Mouse (Mus musculus): Measurements from ENCODE around the gene Hivep3.
A peak's percentile ranks its signal among the peaks of the same experiment; 100 is the strongest.

Hivep3 gene

GRCm38 (mm10) chr4:120124656-120125055, 391.1 kb downstream of the Hivep3 start:
- no peak for DNase-seq

GRCm38 (mm10) chr4:120126047-120126446, 392.5 kb downstream of the Hivep3 start:
- DNase-seq: no peak

- no peak for DNase-seq
Observed at GRCm38 (mm10) chr4:120127333-120127732, 393.7 kb downstream of the Hivep3 start.

GRCm38 (mm10) chr4:120128033-120128432, 394.4 kb downstream of the Hivep3 start:
- no peak for DNase-seq

GRCm38 (mm10) chr4:120129233-120129885, 395.8 kb downstream of the Hivep3 start:
- peak; percentile 56 for DNase-seq

GRCm38 (mm10) chr4:120130926-120131325, 397.3 kb downstream of the Hivep3 start:
- no peak for DNase-seq

- DNase-seq: peak; percentile 58
Observed at GRCm38 (mm10) chr4:120131441-120132220, 398.0 kb downstream of the Hivep3 start.

GRCm38 (mm10) chr4:120134223-120134622, 400.6 kb downstream of the Hivep3 start:
- DNase-seq: no peak

GRCm38 (mm10) chr4:120141810-120142209, 408.2 kb downstream of the Hivep3 start:
- DNase-seq: no peak

GRCm38 (mm10) chr4:120142905-120143304, 409.3 kb downstream of the Hivep3 start:
- no peak for DNase-seq

- DNase-seq: no peak
Observed at GRCm38 (mm10) chr4:120144343-120144742, 410.8 kb downstream of the Hivep3 start.

GRCm38 (mm10) chr4:120145931-120146330, 412.3 kb downstream of the Hivep3 start:
- no peak for DNase-seq

- peak; percentile 66 for DNase-seq
Observed at GRCm38 (mm10) chr4:120148291-120149141, 414.9 kb downstream of the Hivep3 start.

- no peak for DNase-seq
Observed at GRCm38 (mm10) chr4:120149142-120149524, 415.5 kb downstream of the Hivep3 start.

GRCm38 (mm10) chr4:120150345-120150920, 416.8 kb downstream of the Hivep3 start:
- no peak for DNase-seq

- DNase-seq: no peak
Observed at GRCm38 (mm10) chr4:120151906-120152305, 418.3 kb downstream of the Hivep3 start.

GRCm38 (mm10) chr4:120152648-120153047, 419.1 kb downstream of the Hivep3 start:
- DNase-seq: no peak

GRCm38 (mm10) chr4:120153736-120154135, 420.2 kb downstream of the Hivep3 start:
- no peak for DNase-seq

GRCm38 (mm10) chr4:120158714-120159310, 425.2 kb downstream of the Hivep3 start:
- DNase-seq: no peak

GRCm38 (mm10) chr4:120161166-120161949, 427.8 kb downstream of the Hivep3 start, which contains the start of gene Edn2:
Edn2 (plus strand) TSS chr4:120161206.
- DNase-seq: peak; percentile 22

- DNase-seq: no peak
Observed at GRCm38 (mm10) chr4:120162586-120162985, 429.0 kb downstream of the Hivep3 start.

- peak; percentile 44 for DNase-seq
Observed at GRCm38 (mm10) chr4:120163242-120163641, 429.7 kb downstream of the Hivep3 start.
